26 mouse cellular contexts compared by ENCODE assay signal in the genomic region with DNA sequence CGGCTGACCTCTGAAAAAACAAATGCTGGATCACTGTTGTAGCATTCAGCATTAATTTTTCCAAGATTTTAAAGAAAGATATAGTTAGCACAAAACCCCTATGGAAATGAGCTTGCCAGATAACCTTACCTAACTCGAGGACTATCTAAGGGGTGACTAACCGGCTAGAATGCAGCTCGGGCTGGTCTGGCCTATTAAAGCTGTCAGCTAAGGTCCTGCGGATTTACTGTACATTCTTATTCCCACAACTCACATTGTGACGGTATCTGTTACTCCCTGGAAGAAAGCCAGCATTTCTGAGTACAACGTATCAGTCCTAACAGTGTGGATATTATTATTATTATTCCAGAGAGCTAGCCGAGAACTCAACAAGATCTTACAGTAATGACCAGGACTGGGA.
A peak's percentile ranks its signal among the peaks of the same experiment; 100 is the strongest.
DNase-seq lines count a peak whose midpoint lies in the region; ATAC-seq and TF ChIP-seq lines count a peak whose summit lies in the region.
"Had no signal": no experiment of that assay in that cellular context is flagged by ENCODE, and none has a peak within 500 bp of the region (broad histone marks: within the 10 kb centered on the region; RNA-seq: fewer than 3 reads in every experiment).

No protein-coding gene starts in this region.

- no peak for TF ChIP-seq POLR2A in myocyte (IDR thresholded peaks at IDR 0.05; ENCODE audit: insufficient read length, low read depth)

- no peaks in the 10 kb centered on the region for H3K27me3 ChIP-seq in heart, embryonic 13.5 days (replicated peaks)
- no peaks in the 10 kb centered on the region for H3K27me3 ChIP-seq in lung, embryonic 14.5 days (ENCODE audit: insufficient read depth, low read length)
- no peaks in the 10 kb centered on the region for H3K27me3 ChIP-seq in myocyte (ENCODE audit: control insufficient read depth, insufficient read depth, insufficient read length)
- H3K27me3 ChIP-seq: CH12.LX; embryonic facial prominence, embryonic 12.5 days; kidney, embryonic 15.5 days; limb, embryonic 15.5 days; liver, embryonic 13.5 days had no signal

- WGBS in heart, embryonic 13.5 days = 25% methylated on average over 8 of the region's 8 CpGs
- WGBS in lung, embryonic 14.5 days = 45% methylated on average over 8 of the region's 8 CpGs

- H3K36me3 ChIP-seq in heart, embryonic 13.5 days = 0 out of 2 replicates have a peak, but pooled peaks cover under 1% of the 10 kb centered on the region
- no peaks in the 10 kb centered on the region for H3K36me3 ChIP-seq in lung, embryonic 14.5 days (ENCODE audit: insufficient read depth)
- no peaks in the 10 kb centered on the region for H3K36me3 ChIP-seq in myocyte (ENCODE audit: control insufficient read depth, insufficient read depth)
- H3K36me3 ChIP-seq: embryonic facial prominence, embryonic 12.5 days; kidney, embryonic 15.5 days; limb, embryonic 15.5 days; liver, embryonic 13.5 days had no signal

- no peaks in the 10 kb centered on the region for H3K9me3 ChIP-seq in heart, embryonic 13.5 days
- H3K9me3 ChIP-seq in lung, embryonic 14.5 days (ENCODE audit: low read depth, low read length) = no peaks in the 10 kb centered on the region
- H3K9me3 ChIP-seq: embryonic facial prominence, embryonic 12.5 days; kidney, embryonic 15.5 days; limb, embryonic 15.5 days; liver, embryonic 13.5 days had no signal

- no peak overlapping the region for H3K4me3 ChIP-seq in heart, embryonic 13.5 days
- H3K4me3 ChIP-seq in lung, embryonic 14.5 days (ENCODE audit: low read depth, low read length) = no peak overlapping the region
- no peak overlapping the region for H3K4me3 ChIP-seq in myocyte
- H3K4me3 ChIP-seq: embryonic facial prominence, embryonic 12.5 days; erythroblast, embryonic 14.5 days; gastrocnemius, adult 2 months; kidney, embryonic 15.5 days; limb, embryonic 15.5 days; liver, embryonic 13.5 days had no signal

- no peaks in the 10 kb centered on the region for H3K79me2 ChIP-seq in myocyte (ENCODE audit: control insufficient read depth, insufficient read depth)

- no peak overlapping the region for H3K9ac ChIP-seq in heart, embryonic 13.5 days
- H3K9ac ChIP-seq in lung, embryonic 14.5 days = no peak overlapping the region
- H3K9ac ChIP-seq: embryonic facial prominence, embryonic 12.5 days; hindbrain, embryonic 14.5 days; kidney, embryonic 15.5 days; limb, embryonic 15.5 days; liver, embryonic 13.5 days had no signal

- peak overlapping the region; percentile 10; the same call in 1 of the 2 replicates for H3K27ac ChIP-seq in heart, embryonic 13.5 days (replicated peaks)
- no peak overlapping the region for H3K27ac ChIP-seq in lung, embryonic 14.5 days (ENCODE audit: low read depth)
- H3K27ac ChIP-seq: embryonic facial prominence, embryonic 12.5 days; gastrocnemius, adult 2 months; hindbrain, embryonic 14.5 days; kidney, embryonic 15.5 days; limb, embryonic 15.5 days; liver, embryonic 13.5 days had no signal

- H3ac ChIP-seq in myocyte (ENCODE audit: control insufficient read depth, insufficient read length) = no peak overlapping the region

- H3K4me1 ChIP-seq in heart, embryonic 13.5 days = peaks cover 30% of the 10 kb centered on the region
- 0 out of 2 replicates have a peak, but pooled peaks cover 2% of the 10 kb centered on the region for H3K4me1 ChIP-seq in lung, embryonic 14.5 days (ENCODE audit: insufficient read depth)
- H3K4me1 ChIP-seq: limb, embryonic 15.5 days; liver, embryonic 13.5 days had no signal

- TF ChIP-seq CTCF in lung, embryonic 14.5 days (IDR thresholded peaks at IDR 0.05; ENCODE audit: low read depth) = no peak

- ATAC-seq in heart, embryonic 13.5 days (ENCODE audit: extremely low read depth, insufficient number of reproducible peaks, low FRiP score, low TSS enrichment) = no peak; the same call in 1 of the 2 replicates
- no peak for ATAC-seq in lung, embryonic 14.5 days (ENCODE audit: insufficient read depth)
- ATAC-seq: forebrain, embryonic 16.5 days; midbrain, embryonic 16.5 days had no signal

- no peak for DNase-seq in heart, postnatal 4 days
- DNase-seq in lung, embryonic 14.5 days = peak; percentile 36
- DNase-seq in lung, postnatal 4 days = no peak
- peak; percentile 48 for DNase-seq in NIH3T3 (ENCODE audit: low read depth)
- no peak for DNase-seq in embryo, embryonic 9.5 days (ENCODE audit: extremely low spot score)
- DNase-seq: adrenal gland, postnatal 10 days; B cell, adult 2 months; cerebellum, adult 8-10 months; cerebellum, postnatal 25 days; gastrocnemius, adult 2 months; gastrocnemius, postnatal 36 days; kidney, adult 18-20 months; kidney, postnatal 25 days; liver, embryonic 13.5 days; lung, adult 18-20 months; lung, postnatal 10 days had no signal

- no peak overlapping the region for H3K4me2 ChIP-seq in heart, embryonic 13.5 days
- no peak overlapping the region for H3K4me2 ChIP-seq in lung, embryonic 14.5 days
- peak overlapping the region; percentile 69 for H3K4me2 ChIP-seq in myocyte (ENCODE audit: low read depth)
- H3K4me2 ChIP-seq: embryonic facial prominence, embryonic 12.5 days; hindbrain, embryonic 14.5 days; kidney, embryonic 15.5 days; limb, embryonic 15.5 days; liver, embryonic 13.5 days had no signal

TF ChIP-seq in myocyte, 11 proteins besides CTCF, POLR2A, EP300 and RAD21:
- TF ChIP-seq TCF12 (IDR thresholded peaks at IDR 0.05; ENCODE audit: insufficient read depth, poor library complexity, severe bottlenecking) = no peak
- no peak for TF ChIP-seq USF1 (IDR thresholded peaks at IDR 0.05; ENCODE audit: low read depth)
- no peak for TF ChIP-seq TCF3 (IDR thresholded peaks at IDR 0.05; ENCODE audit: insufficient read length, low read depth)
- TF ChIP-seq POLR2AphosphoS2 (IDR thresholded peaks at IDR 0.05; ENCODE audit: insufficient read length, low read depth) = no peak
- no peak for TF ChIP-seq E2F4 (IDR thresholded peaks at IDR 0.05; ENCODE audit: insufficient read depth)
- TF ChIP-seq CEBPB (IDR thresholded peaks at IDR 0.05; ENCODE audit: insufficient read depth, poor library complexity, severe bottlenecking) = no peak
- TF ChIP-seq MYOG (IDR thresholded peaks at IDR 0.05; ENCODE audit: control insufficient read depth in 1 of 3, insufficient read depth in 1 of 3, insufficient read length in 2 of 3, low read depth in 2 of 3) = no peak

Comparison
In these comparisons a context has a peak if more than half of its experiments do, and no peak if none do; other contexts are left out.
1. DNase-seq: peak in lung, embryonic 14.5 days (single experiment) and NIH3T3 (single experiment); none in heart, postnatal 4 days (single experiment), lung, postnatal 4 days (0 of 2) and embryo, embryonic 9.5 days (single experiment).